Mouse (Mus musculus): ENCODE measurements at regions not wholly inside any gene's neighbourhood (a gene's known extent, or its start where the extent isn't known, plus 50 kb on each side); places are given as distances from the start of the nearest gene placed in this dataset.
A peak's percentile ranks its signal among the peaks of the same experiment; 100 is the strongest.

GRCm38 (mm10) chr2:117618063-117618462, 275.3 kb upstream of the Rasgrp1 start:
- no peaks in the 10 kb centered on the region for H3K27me3 ChIP-seq (ENCODE audit: insufficient read depth, low read length)
- no peak for ATAC-seq (ENCODE audit: low FRiP score, low TSS enrichment)
- H3K4me3 ChIP-seq (ENCODE audit: low read length) = no peak overlapping the region
- no peak overlapping the region for H3K9ac ChIP-seq (replicated peaks; ENCODE audit: low read length)
- no peaks in the 10 kb centered on the region for H3K4me1 ChIP-seq (ENCODE audit: insufficient read depth, low read length)
- H3K36me3 ChIP-seq (ENCODE audit: insufficient read depth, low read length) = no peaks in the 10 kb centered on the region
- H3K4me2 ChIP-seq (replicated peaks; ENCODE audit: low read depth, low read length) = no peak overlapping the region
- WGBS = 66% methylated on average over 3 of the region's 3 CpGs
- no peaks in the 10 kb centered on the region for H3K9me3 ChIP-seq (ENCODE audit: low read length)
- H3K27ac ChIP-seq (ENCODE audit: low read length) = no peak overlapping the region

- ATAC-seq (ENCODE audit: low FRiP score, low TSS enrichment) = no peak
- Histone ChIP-seq H3K36me3 (ENCODE audit: insufficient read depth, low read length) (no peaks in the 10 kb centered on the region), H3K4me1 (ENCODE audit: insufficient read depth, low read length) (no peaks in the 10 kb centered on the region), H3K9me3 (ENCODE audit: low read length) (no peaks in the 10 kb centered on the region), H3K27me3 (ENCODE audit: insufficient read depth, low read length) (no peaks in the 10 kb centered on the region), H3K27ac (ENCODE audit: low read length) (no peak overlapping the region), H3K4me2 (replicated peaks; ENCODE audit: low read depth, low read length) (no peak overlapping the region), H3K4me3 (ENCODE audit: low read length) (no peak overlapping the region), H3K9ac (replicated peaks; ENCODE audit: low read length) (no peak overlapping the region)
- 42% methylated on average over 3 of the region's 3 CpGs for WGBS
Observed at GRCm38 (mm10) chr2:117623955-117624354, 281.2 kb upstream of the Rasgrp1 start.

- no peak overlapping the region for H3K27ac ChIP-seq (ENCODE audit: low read length)
- no peak overlapping the region for H3K4me2 ChIP-seq (replicated peaks; ENCODE audit: low read depth, low read length)
- H3K9me3 ChIP-seq (ENCODE audit: low read length) = no peaks in the 10 kb centered on the region
- H3K36me3 ChIP-seq (ENCODE audit: insufficient read depth, low read length) = no peaks in the 10 kb centered on the region
- no peaks in the 10 kb centered on the region for H3K27me3 ChIP-seq (ENCODE audit: insufficient read depth, low read length)
- H3K4me3 ChIP-seq (ENCODE audit: low read length) = no peak overlapping the region
- 81% methylated on average over 4 of the region's 4 CpGs for WGBS
- H3K4me1 ChIP-seq (ENCODE audit: insufficient read depth, low read length) = no peaks in the 10 kb centered on the region
- no peak overlapping the region for H3K9ac ChIP-seq (replicated peaks; ENCODE audit: low read length)
- ATAC-seq (ENCODE audit: low FRiP score, low TSS enrichment) = no peak
Observed at GRCm38 (mm10) chr2:117634906-117635305, 292.1 kb upstream of the Rasgrp1 start.

GRCm38 (mm10) chr2:117637397-117637796, 294.6 kb upstream of the Rasgrp1 start:
- Histone ChIP-seq H3K9me3 (ENCODE audit: low read length) (no peaks in the 10 kb centered on the region), H3K36me3 (ENCODE audit: insufficient read depth, low read length) (no peaks in the 10 kb centered on the region), H3K27ac (ENCODE audit: low read length) (no peak overlapping the region), H3K4me2 (replicated peaks; ENCODE audit: low read depth, low read length) (no peak overlapping the region), H3K9ac (replicated peaks; ENCODE audit: low read length) (no peak overlapping the region), H3K4me1 (ENCODE audit: insufficient read depth, low read length) (no peaks in the 10 kb centered on the region), H3K27me3 (ENCODE audit: insufficient read depth, low read length) (no peaks in the 10 kb centered on the region), H3K4me3 (ENCODE audit: low read length) (no peak overlapping the region)
- 49% methylated on average over 2 of the region's 2 CpGs for WGBS
- ATAC-seq (ENCODE audit: low FRiP score, low TSS enrichment) = no peak

GRCm38 (mm10) chr2:117652101-117652500, 309.3 kb upstream of the Rasgrp1 start:
- H3K27me3 ChIP-seq (ENCODE audit: insufficient read depth, low read length) = no peaks in the 10 kb centered on the region
- ATAC-seq (ENCODE audit: low FRiP score, low TSS enrichment) = no peak
- H3K4me3 ChIP-seq (ENCODE audit: low read length) = no peak overlapping the region
- no peak overlapping the region for H3K4me2 ChIP-seq (replicated peaks; ENCODE audit: low read depth, low read length)
- H3K9ac ChIP-seq (replicated peaks; ENCODE audit: low read length) = no peak overlapping the region
- H3K27ac ChIP-seq (ENCODE audit: low read length) = no peak overlapping the region
- no peaks in the 10 kb centered on the region for H3K36me3 ChIP-seq (ENCODE audit: insufficient read depth, low read length)
- no peaks in the 10 kb centered on the region for H3K4me1 ChIP-seq (ENCODE audit: insufficient read depth, low read length)
- H3K9me3 ChIP-seq (ENCODE audit: low read length) = no peaks in the 10 kb centered on the region

- H3K9ac ChIP-seq (replicated peaks; ENCODE audit: low read length) = no peak overlapping the region
- no peaks in the 10 kb centered on the region for H3K4me1 ChIP-seq (ENCODE audit: insufficient read depth, low read length)
- no peaks in the 10 kb centered on the region for H3K27me3 ChIP-seq (ENCODE audit: insufficient read depth, low read length)
- H3K36me3 ChIP-seq (ENCODE audit: insufficient read depth, low read length) = no peaks in the 10 kb centered on the region
- H3K4me2 ChIP-seq (replicated peaks; ENCODE audit: low read depth, low read length) = no peak overlapping the region
- H3K4me3 ChIP-seq (ENCODE audit: low read length) = no peak overlapping the region
- ATAC-seq (ENCODE audit: low FRiP score, low TSS enrichment) = no peak
- H3K9me3 ChIP-seq (ENCODE audit: low read length) = no peaks in the 10 kb centered on the region
- H3K27ac ChIP-seq (ENCODE audit: low read length) = no peak overlapping the region
- WGBS = 64% methylated on average over 2 of the region's 2 CpGs
Observed at GRCm38 (mm10) chr2:117652647-117653046, 309.8 kb upstream of the Rasgrp1 start.

GRCm38 (mm10) chr2:117656546-117657175, 313.9 kb upstream of the Rasgrp1 start:
- Histone ChIP-seq H3K27me3 (ENCODE audit: insufficient read depth, low read length) (no peaks in the 10 kb centered on the region), H3K4me1 (ENCODE audit: insufficient read depth, low read length) (no peaks in the 10 kb centered on the region)

GRCm38 (mm10) chr2:117660217-117660924, 317.6 kb upstream of the Rasgrp1 start:
- Histone ChIP-seq H3K9ac (replicated peaks; ENCODE audit: low read length) (no peak overlapping the region), H3K27me3 (ENCODE audit: insufficient read depth, low read length) (no peaks in the 10 kb centered on the region), H3K4me2 (replicated peaks; ENCODE audit: low read depth, low read length) (no peak overlapping the region), H3K36me3 (ENCODE audit: insufficient read depth, low read length) (no peaks in the 10 kb centered on the region), H3K4me1 (ENCODE audit: insufficient read depth, low read length) (no peaks in the 10 kb centered on the region), H3K9me3 (ENCODE audit: low read length) (no peaks in the 10 kb centered on the region), H3K27ac (ENCODE audit: low read length) (no peak overlapping the region), H3K4me3 (ENCODE audit: low read length) (no peak overlapping the region)
- 90% methylated on average over 3 of the region's 3 CpGs for WGBS
- no peak for ATAC-seq (ENCODE audit: low FRiP score, low TSS enrichment)

More at GRCm38 (mm10) chr2:117656546-117657175, 313.9 kb upstream of the Rasgrp1 start:
- no peaks in the 10 kb centered on the region for H3K36me3 ChIP-seq (ENCODE audit: insufficient read depth, low read length)
- no peak overlapping the region for H3K4me3 ChIP-seq (ENCODE audit: low read length)
- no peak overlapping the region for H3K9ac ChIP-seq (replicated peaks; ENCODE audit: low read length)
- WGBS = 67% methylated on average over 2 of the region's 2 CpGs
- H3K27ac ChIP-seq (ENCODE audit: low read length) = no peak overlapping the region
- no peak overlapping the region for H3K4me2 ChIP-seq (replicated peaks; ENCODE audit: low read depth, low read length)
- ATAC-seq (ENCODE audit: low FRiP score, low TSS enrichment) = no peak
- H3K9me3 ChIP-seq (ENCODE audit: low read length) = no peaks in the 10 kb centered on the region

- H3K36me3 ChIP-seq (ENCODE audit: insufficient read depth, low read length) = no peaks in the 10 kb centered on the region
- peak; percentile 15; the same call in 1 of the 2 replicates for ATAC-seq (ENCODE audit: low FRiP score, low TSS enrichment)
- no peak overlapping the region for H3K9ac ChIP-seq (replicated peaks; ENCODE audit: low read length)
- no peaks in the 10 kb centered on the region for H3K4me1 ChIP-seq (ENCODE audit: insufficient read depth, low read length)
- no peak overlapping the region for H3K4me2 ChIP-seq (replicated peaks; ENCODE audit: low read depth, low read length)
- no peaks in the 10 kb centered on the region for H3K9me3 ChIP-seq (ENCODE audit: low read length)
- no peak overlapping the region for H3K27ac ChIP-seq (ENCODE audit: low read length)
- no peaks in the 10 kb centered on the region for H3K27me3 ChIP-seq (ENCODE audit: insufficient read depth, low read length)
- H3K4me3 ChIP-seq (ENCODE audit: low read length) = no peak overlapping the region
Observed at GRCm38 (mm10) chr2:117662653-117663052, 319.9 kb upstream of the Rasgrp1 start.

GRCm38 (mm10) chr2:117666528-117666927, 323.7 kb upstream of the Rasgrp1 start:
- no peak overlapping the region for H3K4me3 ChIP-seq (ENCODE audit: low read length)
- WGBS = 19% methylated on average over 3 of the region's 3 CpGs
- H3K36me3 ChIP-seq (ENCODE audit: insufficient read depth, low read length) = no peaks in the 10 kb centered on the region

More at GRCm38 (mm10) chr2:117666528-117666927, 323.7 kb upstream of the Rasgrp1 start:
- H3K9me3 ChIP-seq (ENCODE audit: low read length) = no peaks in the 10 kb centered on the region
- no peak overlapping the region for H3K9ac ChIP-seq (replicated peaks; ENCODE audit: low read length)
- no peak overlapping the region for H3K4me2 ChIP-seq (replicated peaks; ENCODE audit: low read depth, low read length)
- H3K27ac ChIP-seq (ENCODE audit: low read length) = no peak overlapping the region
- no peaks in the 10 kb centered on the region for H3K27me3 ChIP-seq (ENCODE audit: insufficient read depth, low read length)
- ATAC-seq (ENCODE audit: low FRiP score, low TSS enrichment) = no peak
- H3K4me1 ChIP-seq (ENCODE audit: insufficient read depth, low read length) = 0 out of 2 replicates have a peak, but pooled peaks cover 2% of the 10 kb centered on the region
